Mouse (Mus musculus) kidney, embryonic 15.5 days (tissue): ENCODE results near the gene Llgl1. TPM values are rescaled to one million over a fixed set of nuclear protein-coding genes. Genes with fewer than 3 reads are reported as not detected.

ENCODE experiments used
- ATAC-seq: fragments of 200-750 bp; cut with Nextera tagmentation; replicated peaks from 2 replicates; pipeline ENCODE4 v1.8.0; 2017; ENCODE audit warnings: moderate TSS enrichment; ENCODE audit not compliant: low FRiP score
- H3K27ac ChIP-seq: fragments of 300-500 bp; sonication (generic); 2 replicates; pipeline ENCODE4 v1.5.1; 2015; ENCODE audit warnings: mild to moderate bottlenecking, inconsistent platforms
- H3K27me3 ChIP-seq: fragments of 300-500 bp; sonication (generic); 2 replicates; pipeline ENCODE4 v1.6.1; 2015; ENCODE audit warnings: inconsistent platforms
- H3K36me3 ChIP-seq: fragments of 300-500 bp; sonication (generic); 2 replicates; pipeline ENCODE4 v1.6.1; 2015; ENCODE audit warnings: inconsistent platforms
- H3K4me1 ChIP-seq: fragments of 300-500 bp; sonication (generic); 2 replicates; pipeline ENCODE4 v1.6.1; 2015; ENCODE audit warnings: inconsistent platforms
- H3K4me2 ChIP-seq: fragments of 300-500 bp; sonication (generic); 2 replicates; pipeline ENCODE4 v1.6.1; 2015; ENCODE audit warnings: moderate library complexity, mild to moderate bottlenecking, inconsistent platforms
- H3K4me3 ChIP-seq: fragments of 300-500 bp; sonication (generic); replicated peaks from 2 replicates; pipeline ENCODE4 v1.5.1; 2015; ENCODE audit warnings: mild to moderate bottlenecking, inconsistent platforms
- H3K9ac ChIP-seq: fragments of 300-500 bp; sonication (generic); 2 replicates; pipeline ENCODE4 v1.6.1; 2015; ENCODE audit warnings: mild to moderate bottlenecking, inconsistent platforms
- H3K9me3 ChIP-seq: fragments of 300-500 bp; sonication (generic); replicated peaks from 2 replicates; pipeline ENCODE4 v1.6.1; 2016; ENCODE audit warnings: inconsistent platforms
- WGBS: fragments of 180-500 bp; shearing (Covaris S2); methylation state at CpG from one replicate; pipeline ENCODE4 v1.1.7; 2015; ENCODE audit warnings: mixed read lengths; 5-methylcytosine and 5-hydroxymethylcytosine counted together
- polyA plus RNA-seq: library from polyadenylated mRNA; unstranded; fragments of >200 nt; fragmentation: Nextera tagmentation; extraction: Ambion mirVana; gene quantifications from 2 replicates; pipeline ENCODE4 v1.2.1, GENCODE M21; 2015

The Llgl1 gene
- polyA plus RNA-seq, 1 experiment from 2014 or later: 61.4 TPM

GRCm38 (mm10) chr11:60707672-60708071 lies 8.1 kb downstream of the Llgl1 start:
- peaks cover 9% of the 10 kb centered on the region for H3K4me1 ChIP-seq
- H3K4me3 ChIP-seq: no peak overlapping the region
- peak overlapping the region; percentile 5; the same call in 1 of the 2 replicates for H3K27ac ChIP-seq
- no peaks in the 10 kb centered on the region for H3K9me3 ChIP-seq
- no peak overlapping the region for H3K4me2 ChIP-seq
- 53% methylated on average over 3 of the region's 3 CpGs for WGBS
- H3K27me3 ChIP-seq: no peaks in the 10 kb centered on the region
- H3K9ac ChIP-seq: no peak overlapping the region
- ATAC-seq: peak; percentile 44
- H3K36me3 ChIP-seq: peaks cover 85% of the 10 kb centered on the region

GRCm38 (mm10) chr11:60708631-60709030 lies 9.1 kb downstream of the Llgl1 start:
- Histone ChIP-seq H3K4me2 (no peak overlapping the region), H3K9ac (no peak overlapping the region), H3K36me3 (peaks cover 95% of the 10 kb centered on the region), H3K9me3 (no peaks in the 10 kb centered on the region), H3K4me1 (peaks cover 5% of the 10 kb centered on the region; the same call in 1 of the 2 replicates), H3K27me3 (no peaks in the 10 kb centered on the region), H3K27ac (no peak overlapping the region), H3K4me3 (no peak overlapping the region)
- WGBS: 91% methylated on average over 10 of the region's 10 CpGs
- no peak for ATAC-seq

GRCm38 (mm10) chr11:60709481-60710465 lies 10.2 kb downstream of the Llgl1 start:
- WGBS: 91% methylated on average over 45 of the region's 45 CpGs
- no peaks in the 10 kb centered on the region for H3K9me3 ChIP-seq
- ATAC-seq: no peak

GRCm38 (mm10) chr11:60711218-60711617 lies 11.7 kb downstream of the Llgl1 start:
- WGBS: 92% methylated on average over 17 of the region's 17 CpGs
- Histone ChIP-seq H3K36me3 (peaks cover 100% of the 10 kb centered on the region), H3K4me3 (no peak overlapping the region), H3K4me1 (peaks cover 5% of the 10 kb centered on the region; the same call in 1 of the 2 replicates), H3K9me3 (no peaks in the 10 kb centered on the region), H3K9ac (no peak overlapping the region), H3K27ac (no peak overlapping the region), H3K4me2 (no peak overlapping the region), H3K27me3 (no peaks in the 10 kb centered on the region)
- ATAC-seq: no peak

More at GRCm38 (mm10) chr11:60709481-60710465, 10.2 kb downstream of the Llgl1 start:
- peaks cover 5% of the 10 kb centered on the region; the same call in 1 of the 2 replicates for H3K4me1 ChIP-seq
- H3K36me3 ChIP-seq: peaks cover 100% of the 10 kb centered on the region
- H3K4me2 ChIP-seq: no peak overlapping the region
- no peaks in the 10 kb centered on the region for H3K27me3 ChIP-seq
- H3K4me3 ChIP-seq: no peak overlapping the region
- no peak overlapping the region for H3K9ac ChIP-seq
- H3K27ac ChIP-seq: no peak overlapping the region

GRCm38 (mm10) chr11:60712040-60712439 lies 12.5 kb downstream of the Llgl1 start:
- WGBS: 92% methylated on average over 18 of the region's 18 CpGs
- Histone ChIP-seq H3K4me2 (no peak overlapping the region), H3K27ac (no peak overlapping the region), H3K9me3 (no peaks in the 10 kb centered on the region), H3K27me3 (no peaks in the 10 kb centered on the region), H3K4me3 (no peak overlapping the region), H3K4me1 (peaks cover 5% of the 10 kb centered on the region; the same call in 1 of the 2 replicates), H3K9ac (no peak overlapping the region), H3K36me3 (peaks cover 100% of the 10 kb centered on the region)
- no peak for ATAC-seq

GRCm38 (mm10) chr11:60712639-60713255 lies 13.2 kb downstream of the Llgl1 start:
- no peak overlapping the region for H3K4me3 ChIP-seq
- no peaks in the 10 kb centered on the region for H3K9me3 ChIP-seq
- no peak overlapping the region for H3K9ac ChIP-seq
- 92% methylated on average over 13 of the region's 13 CpGs for WGBS
- no peaks in the 10 kb centered on the region for H3K4me1 ChIP-seq
- no peak overlapping the region for H3K27ac ChIP-seq
- H3K36me3 ChIP-seq: peaks cover 100% of the 10 kb centered on the region
- no peak overlapping the region for H3K4me2 ChIP-seq
- no peak for ATAC-seq
- no peaks in the 10 kb centered on the region for H3K27me3 ChIP-seq

DNA sequence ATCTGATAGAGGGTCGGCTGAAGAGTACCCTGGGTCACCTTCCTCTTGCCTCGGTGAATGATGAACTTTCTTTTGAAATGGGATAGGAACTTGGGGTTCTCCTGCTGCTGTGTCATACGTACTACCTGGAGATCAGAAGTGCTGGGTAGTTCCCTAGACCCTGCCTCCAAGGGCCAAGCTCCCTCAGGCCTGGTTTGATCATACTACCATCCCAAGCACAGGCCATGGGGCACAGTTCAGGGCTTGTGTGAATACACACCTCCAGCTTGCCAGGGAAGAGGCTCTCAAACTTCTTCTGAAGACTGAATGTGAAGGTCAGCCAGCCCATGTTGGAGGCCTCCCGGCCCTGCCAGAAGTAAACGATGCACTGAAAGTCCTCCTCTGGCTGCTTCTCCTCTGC lies 16.3 kb downstream of the Llgl1 start:
- ATAC-seq: no peak
- no peak overlapping the region for H3K9ac ChIP-seq
- no peaks in the 10 kb centered on the region for H3K4me1 ChIP-seq
- no peak overlapping the region for H3K4me3 ChIP-seq
- H3K27ac ChIP-seq: no peak overlapping the region
- no peak overlapping the region for H3K4me2 ChIP-seq
- H3K36me3 ChIP-seq: peaks cover 100% of the 10 kb centered on the region
- no peaks in the 10 kb centered on the region for H3K27me3 ChIP-seq
- no peaks in the 10 kb centered on the region for H3K9me3 ChIP-seq
- 86% methylated on average over 5 of the region's 5 CpGs for WGBS

DNA sequence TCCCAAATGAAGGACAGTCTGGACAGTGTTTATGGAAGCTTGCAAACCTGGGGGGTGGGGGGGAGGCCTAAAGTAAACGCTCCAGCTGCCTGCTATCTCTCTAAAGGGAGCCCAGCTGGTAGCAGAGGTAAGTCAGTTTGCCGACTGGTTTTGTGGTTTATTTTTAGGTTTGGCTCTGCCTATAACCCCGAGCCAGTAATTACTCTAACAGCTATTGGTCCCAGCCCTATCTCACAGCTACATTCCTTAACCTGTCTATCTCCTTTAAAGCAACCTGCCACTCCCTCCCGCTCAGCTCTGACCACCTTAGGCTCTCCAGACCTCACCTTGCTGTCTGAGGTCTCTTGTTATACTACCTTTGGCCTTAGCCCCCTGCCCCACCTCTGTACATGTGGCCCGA lies 19.7 kb downstream of the Llgl1 start:
- Histone ChIP-seq H3K27me3 (no peaks in the 10 kb centered on the region), H3K4me2 (no peak overlapping the region), H3K27ac (no peak overlapping the region), H3K4me1 (no peaks in the 10 kb centered on the region), H3K9me3 (no peaks in the 10 kb centered on the region), H3K36me3 (peaks cover 100% of the 10 kb centered on the region), H3K4me3 (no peak overlapping the region), H3K9ac (no peak overlapping the region)
- ATAC-seq: no peak
- 87% methylated on average over 5 of the region's 5 CpGs for WGBS

- Histone ChIP-seq H3K4me2 (peak within 1 kb of the TSS; percentile 62), H3K9ac (peak within 1 kb of the TSS; percentile 86), H3K9me3 (no peaks in the 10 kb centered on the region), H3K36me3 (peaks cover 47% of the 10 kb centered on the region), H3K4me3 (peak within 1 kb of the TSS; percentile 84), H3K4me1 (peaks cover 32% of the 10 kb centered on the region), H3K27me3 (no peaks in the 10 kb centered on the region), H3K27ac (peak within 1 kb of the TSS; percentile 93)
- under 1% methylated on average over 64 of the region's 71 CpGs for WGBS
- peak; percentile 82 for ATAC-seq
These were observed 27.3 kb downstream of the Llgl1 start, which contains the start of gene Flii for GRCm38 (mm10) chr11:60726601-60727391. Flii (minus strand) TSS chr11:60727263.

- WGBS: 3% methylated on average over 12 of the region's 12 CpGs
- peak overlapping the region; percentile 86 for H3K9ac ChIP-seq
- peaks cover 32% of the 10 kb centered on the region for H3K4me1 ChIP-seq
- no peak; the same call in 1 of the 2 replicates for ATAC-seq
- H3K27me3 ChIP-seq: no peaks in the 10 kb centered on the region
- H3K4me2 ChIP-seq: peak overlapping the region; percentile 62
- peak overlapping the region; percentile 84 for H3K4me3 ChIP-seq
- H3K27ac ChIP-seq: peak overlapping the region; percentile 93
- H3K9me3 ChIP-seq: no peaks in the 10 kb centered on the region
- H3K36me3 ChIP-seq: peaks cover 46% of the 10 kb centered on the region
These were observed 28.0 kb downstream of the Llgl1 start for GRCm38 (mm10) chr11:60727392-60728140.

DNA sequence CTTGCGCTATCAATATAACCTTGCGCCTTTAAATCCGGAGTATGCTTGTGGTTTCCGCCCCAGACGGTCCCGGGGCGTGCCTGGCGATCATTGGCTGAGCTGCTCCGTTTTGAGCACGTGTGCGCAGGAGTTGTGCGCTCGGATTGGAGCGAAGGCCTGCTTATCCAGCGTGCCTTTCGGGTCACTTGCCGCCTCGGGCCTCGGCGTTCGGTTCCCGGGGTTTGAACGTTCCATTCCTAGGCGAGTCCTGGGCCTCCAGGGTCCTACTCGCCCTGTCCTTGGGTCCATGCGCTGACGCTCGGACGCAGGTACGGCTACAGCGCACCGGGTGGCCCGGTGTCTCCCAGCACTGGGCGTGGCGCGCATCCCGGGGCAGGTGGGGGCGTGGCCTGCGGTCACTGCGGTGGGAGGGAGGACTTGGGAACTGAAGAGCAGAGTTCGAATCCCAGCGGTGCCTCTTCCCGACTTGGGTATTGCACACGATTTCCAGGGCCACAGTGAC lies 28.8 kb downstream of the Llgl1 start, which contains the start of gene Mief2:
Mief2 (plus strand) TSS at position 139 of the 502 bp plus-strand sequence.
- no peaks in the 10 kb centered on the region for H3K9me3 ChIP-seq
- no peaks in the 10 kb centered on the region for H3K27me3 ChIP-seq
- H3K27ac ChIP-seq: peak within 1 kb of the TSS; percentile 93
- under 1% methylated on average over 44 of the region's 44 CpGs for WGBS
- H3K4me1 ChIP-seq: peaks cover 32% of the 10 kb centered on the region
- peaks cover 46% of the 10 kb centered on the region for H3K36me3 ChIP-seq
- H3K9ac ChIP-seq: peak within 1 kb of the TSS; percentile 86
- ATAC-seq: peak; percentile 92
- peak within 1 kb of the TSS; percentile 84 for H3K4me3 ChIP-seq
- H3K4me2 ChIP-seq: peak within 1 kb of the TSS; percentile 62
